Mouse (Mus musculus) leukemia stem cell, adult 10-12 weeks (primary cell): ENCODE measurements around the gene Rpl10-ps3. TPM values are rescaled to one million over a fixed set of nuclear protein-coding genes. Genes with fewer than 3 reads are reported as not detected.

Source experiments
- polyA plus RNA-seq: library from polyadenylated mRNA; stranded (reverse); fragments of >175 nt; gene quantifications from 2 replicates; pipeline ENCODE4 v1.2.3, GENCODE M21; 2012; ENCODE audit warnings: low replicate concordance

The Rpl10-ps3 gene
- polyA plus RNA-seq: 0.93 and 13.4 TPM in 2 replicates

DNA sequence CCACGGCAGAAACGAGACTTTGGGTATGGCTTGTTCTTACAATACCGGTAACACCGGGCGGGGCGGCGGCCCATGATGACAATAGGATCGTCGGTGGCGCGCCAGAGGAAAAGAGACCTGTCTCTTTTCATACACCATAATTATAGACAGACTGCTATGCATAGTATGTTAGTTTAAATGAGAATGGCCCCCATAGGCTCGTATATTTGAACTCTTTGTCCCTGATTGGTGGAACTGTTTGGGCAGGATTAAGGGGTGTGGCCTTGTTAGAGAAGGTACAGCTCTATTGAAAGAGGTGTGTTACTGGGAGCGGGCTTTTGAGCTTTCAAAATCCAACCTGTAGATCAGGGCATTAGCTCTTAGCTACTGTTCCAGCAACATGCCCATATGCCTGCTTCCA lies at the start of gene Rpl10-ps3:
TSS of gene Rpl10-ps3 (minus strand) at position 101 of the 400 bp plus-strand sequence.

Other genes with a start within 250 kb of the Rpl10-ps3 start
- not detected in 2 replicates for gene Plet1, start 149.6 kb upstream of the Rpl10-ps3 start, polyA plus RNA-seq
- 3.7 and 9.6 TPM in 2 replicates for gene Pts, start 183.8 kb upstream of the Rpl10-ps3 start, polyA plus RNA-seq
- 2.0 TPM in 1 of 2 replicates, not detected in the other for gene Il18, start 209.9 kb upstream of the Rpl10-ps3 start, polyA plus RNA-seq
- not detected in 2 replicates for gene Bco2, start 210.2 kb upstream of the Rpl10-ps3 start, polyA plus RNA-seq
- gene Tex12, start 216.4 kb upstream of the Rpl10-ps3 start, polyA plus RNA-seq: not detected in 2 replicates